Mouse (Mus musculus): ENCODE measurements around the gene Rtn4ip1.
"Not testable (repeated sequence)": the region's sequence is repeated elsewhere in the genome, so short reads cannot be mapped to it uniquely, and the experiment has no call there.

Rtn4ip1 gene

DNA sequence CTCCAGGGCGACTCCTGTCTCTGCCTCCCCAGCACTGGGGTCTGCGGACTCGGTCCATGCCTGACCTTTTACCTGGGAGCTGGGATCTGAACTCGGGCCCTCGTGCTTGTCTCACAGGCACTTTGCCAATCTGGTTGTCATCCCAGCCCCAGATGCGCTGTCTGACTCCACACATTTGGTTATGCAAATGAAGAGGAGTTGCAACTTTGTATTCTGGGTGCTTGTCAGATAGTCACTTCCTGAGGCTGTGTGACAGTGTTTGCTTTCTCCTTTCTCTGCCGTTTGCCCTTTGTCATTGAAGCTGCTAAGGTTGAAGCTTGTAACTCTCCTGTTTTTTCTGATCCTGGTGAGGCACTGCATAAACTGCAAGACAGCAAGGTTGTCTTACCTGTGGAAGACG, 26.1 kb downstream of the Rtn4ip1 start:
- in situ Hi-C loops (cut with MboI, MseI) = no loop called here

DNA sequence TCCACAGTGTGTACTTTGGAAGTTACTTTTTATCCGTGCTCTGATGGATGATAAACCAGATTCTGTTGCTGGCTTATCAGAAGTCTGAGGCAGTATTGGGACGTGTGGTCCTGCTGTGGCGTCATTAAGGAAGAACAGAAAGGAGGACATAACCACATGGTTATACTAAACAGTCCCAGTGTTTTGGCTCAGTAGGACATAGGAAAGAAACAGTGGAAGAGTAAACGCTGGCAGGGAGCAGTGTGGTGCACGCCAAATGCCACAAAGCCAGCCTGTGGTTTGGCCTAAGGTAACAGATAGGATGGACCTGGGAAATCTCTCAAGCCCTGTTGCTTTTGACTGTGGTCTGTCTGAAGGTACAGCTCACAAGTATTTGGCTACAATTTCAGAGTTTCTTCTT, 27.0 kb downstream of the Rtn4ip1 start:
- in situ Hi-C loops (cut with MboI, MseI) = no loop called here

DNA sequence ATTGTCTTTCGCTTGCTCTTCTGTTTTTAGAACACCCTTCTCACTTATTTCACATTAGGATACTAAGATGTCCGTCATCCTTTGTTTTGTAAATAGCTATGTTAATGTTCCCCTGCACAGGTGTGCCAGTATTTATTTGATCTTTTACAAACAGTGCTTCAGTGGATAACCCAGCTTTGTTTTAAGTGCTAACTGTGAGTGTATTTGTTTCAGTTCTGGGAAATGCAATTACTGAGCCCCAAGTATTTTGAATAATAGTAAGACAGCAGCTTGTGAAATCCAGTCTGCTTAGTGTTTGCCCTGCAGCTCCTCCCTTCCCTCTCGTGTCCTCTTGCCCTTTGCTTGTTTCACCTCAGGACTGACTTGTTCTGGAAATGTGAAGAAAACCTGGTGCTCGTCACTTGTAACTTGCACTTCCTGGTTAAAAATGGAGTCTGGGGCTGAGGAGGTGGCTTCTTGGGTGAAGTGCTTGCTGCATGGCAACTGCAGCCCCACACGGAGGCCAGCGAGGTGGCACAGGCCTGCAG, 37.6 kb downstream of the Rtn4ip1 start:
- in situ Hi-C loops (cut with MboI, MseI) = no loop called here

DNA sequence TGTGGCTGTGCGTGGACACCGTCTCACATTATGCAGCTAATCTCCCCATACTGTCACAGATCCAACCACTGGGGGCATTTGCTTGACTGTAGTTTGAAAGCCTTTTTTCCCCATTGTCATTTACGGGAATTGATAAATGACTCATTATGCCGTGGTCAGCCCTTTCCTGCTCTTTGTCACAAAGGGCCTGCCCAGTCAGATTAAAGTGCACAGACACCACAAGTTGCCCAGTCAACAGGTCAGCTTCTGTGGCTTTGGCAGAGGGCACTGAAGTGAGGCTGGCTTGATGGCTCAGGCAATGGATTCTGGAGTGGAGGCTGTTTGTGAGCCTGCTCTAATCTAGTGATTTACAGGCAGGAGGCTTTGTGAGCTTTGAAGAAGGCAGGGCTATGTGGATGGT, 42.1 kb downstream of the Rtn4ip1 start:
- in situ Hi-C loops (cut with MboI, MseI) = no loop called here

DNA sequence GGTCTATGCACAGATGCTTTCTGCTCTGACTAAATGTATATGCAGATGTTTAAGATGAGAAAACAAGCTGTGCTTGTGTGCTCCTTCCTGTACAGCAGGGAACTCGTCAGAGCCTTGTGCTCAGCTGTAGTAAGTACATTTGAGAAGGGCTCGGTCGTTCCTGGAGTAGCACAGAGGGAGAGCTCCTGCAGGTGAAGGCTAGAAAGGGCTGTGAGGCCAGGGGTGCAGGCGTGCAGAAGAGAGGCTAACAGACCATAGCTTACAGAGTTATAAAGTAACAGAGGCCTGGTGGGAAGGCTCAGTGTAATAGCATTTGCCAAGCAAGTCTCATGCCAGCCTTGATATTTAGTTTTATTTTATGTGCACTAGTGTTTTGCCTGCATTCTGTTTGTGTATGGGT, 43.8 kb downstream of the Rtn4ip1 start:
- in situ Hi-C loops (cut with MboI, MseI) = no loop called here

DNA sequence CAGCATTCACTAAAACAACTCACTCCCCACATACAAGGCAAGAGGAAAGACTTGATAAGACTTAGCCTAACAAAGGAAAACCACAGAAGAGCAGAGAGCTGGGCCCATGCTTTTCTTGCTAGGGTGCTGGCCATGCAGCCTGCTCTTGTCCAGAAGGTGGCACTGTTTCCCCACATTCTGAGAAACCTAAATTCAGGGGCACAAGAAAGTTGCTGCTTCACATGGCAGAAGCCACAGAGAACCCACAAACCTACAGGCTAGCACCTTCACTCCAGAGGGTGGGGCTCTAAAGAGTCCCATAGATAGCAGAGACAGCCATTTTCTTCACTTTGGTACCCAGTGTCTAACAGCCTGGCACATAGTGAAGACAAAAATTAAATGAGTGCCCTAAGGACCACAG, 52.3 kb downstream of the Rtn4ip1 start:
- in situ Hi-C loops (cut with MboI, MseI) = loop anchor here (10.0 kb wide), 1 partner anchor 191 kb away; the partner anchor contains the start of gene Crybg1

DNA sequence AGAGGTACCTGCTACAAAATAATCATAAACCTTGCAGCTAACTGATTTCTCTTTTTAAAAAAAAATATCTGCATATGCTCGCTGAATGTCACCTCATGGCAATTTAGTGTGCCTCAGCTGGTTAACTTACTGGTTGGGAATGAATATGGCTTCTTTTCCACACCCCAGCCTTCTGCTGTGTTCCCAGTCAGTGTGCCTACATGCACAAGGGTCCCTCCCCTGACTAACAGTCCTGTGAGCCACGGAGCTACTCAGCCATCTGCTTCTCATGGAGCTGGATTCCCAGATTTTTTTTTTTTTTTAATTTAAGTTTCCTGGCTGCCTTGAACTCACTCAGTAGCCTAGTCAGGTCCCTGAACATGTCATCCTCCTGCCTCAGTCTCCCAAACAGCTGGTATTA, 63.3 kb downstream of the Rtn4ip1 start:
- in situ Hi-C loops (cut with MboI, MseI) = no loop called here

DNA sequence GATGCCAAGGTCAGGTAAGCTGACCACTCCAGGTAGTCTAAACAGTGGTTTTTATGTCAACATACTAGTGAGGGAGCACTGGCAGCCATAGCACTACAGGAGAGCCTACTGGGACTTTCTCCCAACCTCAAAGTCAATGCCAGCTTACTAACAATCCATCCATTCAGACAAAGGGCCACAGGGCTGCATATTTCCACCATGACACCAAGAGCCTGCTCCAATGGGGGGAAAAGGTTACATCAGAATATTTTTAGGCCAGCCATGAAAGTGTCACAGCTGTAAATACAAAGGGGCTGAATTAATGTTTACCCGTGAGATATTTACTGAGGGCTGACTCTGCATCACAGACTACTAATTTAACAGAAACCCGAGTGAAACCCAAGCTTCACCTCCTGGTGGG, 71.6 kb downstream of the Rtn4ip1 start:
- in situ Hi-C loops (cut with MboI, MseI) = no loop called here

DNA sequence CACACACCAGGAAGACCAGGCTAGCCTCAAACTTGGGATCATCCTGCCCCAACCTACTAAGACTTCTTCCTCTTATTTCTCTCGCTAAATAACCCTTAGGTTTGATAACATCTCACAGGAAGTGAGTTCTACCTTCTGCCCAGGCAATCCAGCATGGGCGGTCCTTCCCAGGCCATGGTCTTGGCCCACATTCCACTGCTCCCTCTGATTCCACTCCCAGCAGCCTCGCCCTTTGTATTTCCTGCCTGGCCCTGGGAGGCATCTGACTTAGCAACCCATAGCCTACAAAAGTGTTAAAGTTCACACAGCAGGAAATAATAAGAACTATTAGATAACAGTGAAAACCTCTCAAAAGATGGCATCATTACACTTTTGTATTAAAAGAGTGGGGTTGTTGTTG, 75.7 kb downstream of the Rtn4ip1 start:
- in situ Hi-C loops (cut with MboI, MseI) = no loop called here

DNA sequence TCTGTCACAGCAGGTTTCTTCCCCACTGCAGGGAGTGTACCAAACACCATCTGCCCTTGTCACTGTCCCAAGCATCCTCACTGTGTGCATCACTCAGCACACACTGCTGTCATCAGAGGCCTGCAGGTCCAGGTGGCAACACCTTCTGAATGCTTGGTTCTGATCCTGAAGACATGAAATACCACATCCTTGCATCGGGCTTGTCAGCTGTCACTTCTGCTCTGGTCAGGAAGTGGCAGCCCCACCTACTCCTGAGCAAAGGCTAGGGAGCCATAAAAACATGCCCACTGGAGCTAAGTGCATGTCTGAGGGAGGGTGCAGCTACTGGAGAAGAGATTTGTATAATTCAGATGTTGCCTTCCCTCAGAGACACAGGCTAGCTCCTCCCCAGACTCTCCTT, 78.5 kb downstream of the Rtn4ip1 start:
- in situ Hi-C loops (cut with MboI, MseI) = no loop called here

DNA sequence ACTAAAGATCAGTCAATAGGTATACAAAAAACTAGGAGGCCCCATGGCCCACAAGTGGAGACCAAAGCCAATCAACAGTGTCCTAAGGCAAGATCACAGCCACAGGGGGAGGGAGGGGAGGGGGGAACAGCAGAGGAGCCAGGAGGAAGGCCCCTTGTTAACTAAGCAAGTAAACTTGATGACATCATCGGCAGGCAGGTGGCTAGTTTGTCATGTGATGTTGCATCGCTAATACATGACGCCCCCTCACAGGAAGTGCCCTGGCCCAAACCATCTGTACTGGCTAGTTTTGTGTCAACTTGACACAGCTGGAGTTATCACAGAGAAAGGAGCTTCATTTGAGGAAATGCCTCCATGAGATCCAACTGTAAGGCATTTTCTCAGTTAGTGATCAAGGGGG, 79.1 kb downstream of the Rtn4ip1 start:
- in situ Hi-C loops (cut with MboI, MseI) = not testable (repeated sequence)

DNA sequence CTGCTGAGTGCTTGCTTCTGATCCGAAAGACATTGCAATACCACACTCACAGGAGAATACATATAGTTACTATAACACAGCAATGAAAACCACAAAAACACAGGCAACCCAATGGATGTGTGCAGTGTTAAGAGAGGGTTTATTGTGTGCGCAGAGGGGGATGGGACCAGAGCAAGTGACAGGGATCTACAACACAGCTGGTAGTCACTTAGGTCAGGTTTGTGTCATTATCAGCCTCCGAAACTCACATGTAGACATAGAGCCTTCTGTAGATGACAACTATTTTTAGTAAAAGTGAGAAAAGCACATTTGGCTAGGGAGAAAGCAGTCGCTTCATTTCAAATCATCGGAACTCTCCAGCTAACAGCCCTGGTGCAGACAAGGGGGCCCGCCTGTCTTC, 80.9 kb downstream of the Rtn4ip1 start:
- in situ Hi-C loops (cut with MboI, MseI) = no loop called here

DNA sequence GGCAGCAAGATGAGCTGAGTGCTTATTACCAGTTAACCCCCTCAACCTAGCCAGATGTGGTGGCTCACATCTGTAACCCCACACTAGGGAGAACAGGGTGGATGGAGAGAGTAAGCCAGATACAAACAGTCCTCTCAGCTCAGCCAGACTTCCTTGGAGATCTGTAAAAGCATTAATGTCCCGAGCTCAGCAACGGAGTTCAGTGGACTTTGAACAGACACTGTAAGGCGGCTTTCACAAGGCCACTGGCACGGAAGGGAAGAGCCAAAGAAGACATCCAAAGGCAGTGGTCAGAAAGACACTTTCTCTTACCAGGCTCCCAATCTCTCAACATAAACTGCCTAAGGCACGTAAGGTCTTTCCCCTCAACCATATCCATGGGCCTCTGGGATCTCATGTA, 81.6 kb downstream of the Rtn4ip1 start:
- in situ Hi-C loops (cut with MboI, MseI) = no loop called here

DNA sequence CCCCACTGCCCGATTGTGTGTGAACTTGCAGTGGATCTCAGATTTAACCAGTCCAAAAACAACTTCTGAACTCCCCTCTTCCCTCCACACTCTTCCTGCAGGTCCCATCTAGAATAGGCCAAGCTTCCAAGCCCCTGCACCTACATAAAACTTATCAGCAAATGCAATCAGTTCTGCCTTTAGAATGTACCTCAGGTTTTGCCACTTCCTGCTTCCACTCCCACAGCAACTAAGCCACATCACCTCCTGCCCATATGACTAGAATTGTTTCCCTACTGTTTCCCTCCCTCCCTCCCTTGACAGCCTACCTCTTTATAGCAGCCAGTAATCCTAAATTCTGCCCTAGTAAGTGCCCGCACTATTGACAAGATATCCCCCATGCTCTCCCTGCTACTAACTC, 82.3 kb downstream of the Rtn4ip1 start:
- in situ Hi-C loops (cut with MboI, MseI) = no loop called here

DNA sequence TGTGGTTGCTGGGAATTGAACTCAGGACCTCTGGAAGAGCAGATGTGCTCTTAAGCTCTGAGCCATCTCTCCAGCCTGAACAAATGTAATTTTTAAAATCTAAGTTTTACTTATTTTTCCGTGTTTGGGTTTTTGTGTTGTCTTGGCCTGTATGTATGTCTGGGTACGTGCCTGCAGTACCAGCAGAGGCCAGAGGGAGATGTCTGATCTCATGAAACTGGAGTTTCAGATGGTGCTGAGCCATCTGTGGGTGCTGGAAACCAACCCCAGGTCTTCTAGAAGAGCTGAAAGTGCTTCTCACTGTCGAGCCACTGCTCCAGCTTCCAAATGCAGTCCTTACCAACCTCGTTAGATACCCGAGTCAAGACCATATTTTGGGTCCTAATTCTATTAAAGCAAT, 89.7 kb downstream of the Rtn4ip1 start:
- in situ Hi-C loops (cut with MboI, MseI) = loop anchor here (10.0 kb wide), 1 partner anchor 1106 kb away; no protein-coding TSS in a partner anchor

DNA sequence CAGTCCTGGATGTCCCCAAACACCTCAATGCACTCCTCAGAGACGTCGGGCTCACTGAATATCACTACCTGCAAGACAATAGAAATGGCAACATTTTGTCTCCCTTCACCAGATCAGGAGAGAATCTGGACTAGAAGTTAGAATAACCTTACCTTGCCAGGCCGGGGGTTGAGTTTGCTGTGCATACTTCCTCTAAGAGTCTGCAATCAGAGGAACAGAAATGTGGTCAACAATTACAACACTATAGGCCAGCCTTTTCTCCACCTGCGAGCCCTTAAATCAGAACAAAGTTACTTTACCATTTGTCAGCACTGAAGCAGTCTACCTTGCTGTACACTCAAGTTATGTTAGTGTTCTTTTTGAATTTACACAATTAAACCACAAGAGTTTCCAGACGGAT, 90.9 kb downstream of the Rtn4ip1 start:
- in situ Hi-C loops (cut with MboI, MseI) = loop anchor here (10.0 kb wide), 1 partner anchor 1108 kb away; no protein-coding TSS in a partner anchor

DNA sequence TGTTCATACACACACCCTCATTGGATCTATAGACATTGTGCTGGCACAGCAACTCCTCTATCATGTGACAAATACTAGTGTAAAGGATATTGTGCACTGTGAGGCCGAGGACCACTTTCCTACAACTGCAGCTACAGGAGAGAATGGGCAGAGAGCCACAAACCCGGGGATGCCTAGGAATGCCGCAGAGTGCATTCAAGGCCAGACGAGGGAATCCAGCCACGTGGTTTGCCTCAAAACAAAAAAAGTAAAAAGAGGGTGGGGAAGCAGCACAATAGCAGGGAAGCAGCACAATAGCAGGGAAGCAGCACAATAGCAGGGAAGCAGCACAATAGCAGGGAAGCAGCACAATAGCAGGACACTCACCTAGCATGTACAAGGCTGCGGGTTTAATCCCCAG, 91.6 kb downstream of the Rtn4ip1 start:
- in situ Hi-C loops (cut with MboI, MseI) = loop anchor here (10.0 kb wide), 1 partner anchor 1108 kb away; no protein-coding TSS in a partner anchor

DNA sequence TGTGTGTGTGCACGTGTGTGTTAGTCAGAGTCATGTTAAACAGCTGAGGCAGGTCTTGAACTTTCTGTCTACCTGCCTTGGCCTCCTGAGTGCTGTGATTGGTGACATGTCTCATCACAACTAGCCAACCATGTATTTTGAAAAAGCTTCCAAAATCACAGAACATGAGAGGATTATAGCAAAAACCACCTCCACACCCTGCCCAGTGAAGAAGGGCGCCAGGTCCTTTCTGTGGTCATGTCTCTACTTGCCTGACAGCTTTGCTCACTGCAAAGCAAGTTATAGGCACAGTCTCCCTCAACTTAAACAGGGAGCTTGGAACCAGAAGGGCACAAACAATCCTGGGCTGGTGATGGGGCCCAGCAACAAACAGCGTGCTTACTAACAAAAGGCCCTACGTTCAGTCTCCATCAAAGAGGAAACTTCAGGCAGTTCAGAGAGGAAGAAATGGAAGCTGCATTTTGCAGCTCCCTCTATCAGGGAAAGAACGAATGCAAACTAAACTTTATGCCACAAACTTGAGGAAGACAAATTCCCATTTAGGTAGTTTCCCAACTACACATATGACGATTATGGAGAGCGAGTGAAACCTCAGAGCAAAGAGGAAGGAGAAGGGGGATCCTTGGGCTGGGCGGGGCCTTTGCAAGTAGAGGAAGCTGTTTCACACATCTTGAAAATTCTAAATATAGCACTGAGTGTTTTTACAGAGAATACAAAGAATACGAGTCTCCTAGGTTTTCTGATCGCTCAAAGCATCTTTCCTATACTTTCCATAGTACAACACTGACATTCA, 94.4 kb downstream of the Rtn4ip1 start:
- in situ Hi-C loops (cut with MboI, MseI) = loop anchor here (10.0 kb wide), 1 partner anchor 1111 kb away; no protein-coding TSS in a partner anchor

DNA sequence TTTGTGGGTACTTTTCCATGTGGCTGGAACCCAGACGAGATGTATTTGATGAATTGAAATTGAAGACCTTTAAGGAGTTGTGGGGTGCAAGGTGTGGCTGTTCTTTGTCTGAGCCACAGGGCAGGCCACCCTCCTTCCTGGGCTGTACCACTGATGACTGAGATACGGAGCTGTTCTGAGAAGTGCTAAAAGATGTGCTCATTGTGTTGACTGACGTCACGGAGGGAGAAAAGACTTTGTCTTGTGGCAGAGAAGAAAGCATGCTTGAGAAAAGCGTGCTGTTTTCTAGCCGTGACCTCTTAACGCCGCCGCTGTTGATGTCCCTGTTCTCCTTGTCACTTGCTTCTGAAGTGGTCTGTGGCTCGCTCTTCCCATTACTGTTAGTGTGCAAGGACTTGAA, 95.7 kb downstream of the Rtn4ip1 start:
- in situ Hi-C loops (cut with MboI, MseI) = loop anchor here (10.0 kb wide), 1 partner anchor 1112 kb away; no protein-coding TSS in a partner anchor

DNA sequence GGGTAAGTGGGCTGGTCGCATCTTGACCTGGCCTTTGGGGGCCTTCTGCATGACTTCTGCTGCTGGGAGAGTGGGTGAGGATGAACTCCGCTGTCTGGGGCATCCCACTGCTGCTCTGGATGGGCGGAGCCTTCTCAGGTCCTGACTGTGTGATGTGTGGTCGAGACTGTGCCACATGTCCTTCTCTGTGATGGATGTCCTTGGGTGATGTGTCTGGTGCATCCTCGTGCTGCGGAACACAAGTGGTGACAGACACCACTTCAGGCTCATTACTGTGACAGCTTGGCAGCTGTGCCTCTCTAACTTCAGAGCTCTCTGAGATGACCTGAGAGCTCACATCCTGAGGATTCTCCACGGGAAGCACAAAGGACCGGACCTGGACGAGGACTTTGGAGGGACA, 96.4 kb downstream of the Rtn4ip1 start:
- in situ Hi-C loops (cut with MboI, MseI) = loop anchor here (10.0 kb wide), 1 partner anchor 1113 kb away; no protein-coding TSS in a partner anchor

DNA sequence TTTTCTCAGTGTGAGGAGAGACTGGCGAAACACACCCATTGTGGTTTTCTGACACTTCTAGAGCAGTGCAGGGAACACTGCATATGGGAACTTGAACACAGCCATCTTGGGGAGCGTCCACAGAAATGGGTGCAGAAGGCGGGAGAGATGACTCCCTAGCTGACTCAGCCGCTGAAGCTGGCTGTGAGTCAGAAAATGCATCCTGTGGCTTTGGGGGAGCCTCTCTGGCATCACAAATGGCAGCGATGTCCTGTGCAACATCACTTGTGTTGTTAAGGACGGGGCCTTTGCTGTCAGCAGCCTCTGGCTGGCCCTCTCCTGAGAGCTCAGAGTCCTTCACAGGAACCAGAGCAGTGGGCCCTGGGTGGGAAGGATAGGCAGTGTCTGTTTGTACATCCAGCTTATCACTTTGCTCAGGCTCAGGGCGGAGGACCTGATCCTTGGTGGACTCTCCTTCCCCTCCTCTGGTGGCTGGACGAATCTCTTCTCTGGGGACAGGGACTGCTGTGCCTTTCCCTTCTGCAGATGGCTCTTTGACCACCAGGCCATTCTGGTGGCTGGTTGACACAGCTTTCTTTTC, 97.0 kb downstream of the Rtn4ip1 start:
- in situ Hi-C loops (cut with MboI, MseI) = loop anchor here (10.0 kb wide), 1 partner anchor 1114 kb away; no protein-coding TSS in a partner anchor

DNA sequence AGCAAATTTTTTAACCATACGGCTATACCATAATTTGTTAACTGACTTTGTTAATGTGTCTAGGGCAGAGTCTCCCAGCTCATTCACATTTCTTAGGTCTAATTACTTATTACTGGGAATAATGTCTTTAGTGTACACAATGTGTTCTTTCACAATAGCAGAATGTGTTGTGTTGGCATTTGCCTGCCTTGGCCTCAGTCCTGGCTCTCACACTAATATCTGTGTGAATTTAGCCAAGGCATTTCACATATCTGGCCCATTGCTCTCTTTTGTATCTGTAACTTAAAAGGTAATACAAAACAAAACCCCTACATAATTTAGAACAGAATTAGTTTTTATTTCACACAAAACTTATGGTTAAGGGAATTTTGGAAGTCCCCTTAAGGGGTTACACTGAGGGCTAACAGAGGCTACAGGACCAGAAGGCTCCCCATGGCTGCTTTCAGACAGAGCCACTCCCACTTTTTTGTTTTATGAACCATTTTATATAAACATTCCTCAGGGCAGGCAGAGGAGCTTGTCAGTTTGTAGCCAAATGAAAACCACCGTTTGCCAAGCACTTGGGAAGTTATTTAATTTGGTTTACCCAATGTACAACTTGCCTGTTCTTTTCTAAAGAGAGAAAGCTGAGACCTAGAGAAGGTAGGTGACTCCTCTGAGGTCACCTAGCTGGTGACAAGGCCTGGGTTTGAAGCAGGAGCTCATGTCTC, 98.7 kb downstream of the Rtn4ip1 start:
- in situ Hi-C loops (cut with MboI, MseI) = loop anchor here (10.0 kb wide), 1 partner anchor 454 kb away; no protein-coding TSS in a partner anchor

Measured in regulatory T cell (primary cell).